Mouse (Mus musculus) G1E-ER4 (cell line): ENCODE results near the gene Hoxa1. TPM values are rescaled to one million over a fixed set of nuclear protein-coding genes. Genes with fewer than 3 reads are reported as not detected.

Experiments used
- GATA1 ChIP-seq: IDR thresholded peaks from one replicate; pipeline ENCODE4 v1.8.0; 2012; ENCODE audit warnings: low read length, inconsistent platforms
- polyA plus RNA-seq: library from polyadenylated mRNA; stranded (reverse); fragments of >175 nt; gene quantifications from 2 replicates; pipeline ENCODE4 v1.2.3, GENCODE M21; 2012

Hoxa1 gene
- polyA plus RNA-seq, 1 experiment, result not detected

GRCm38 (mm10) chr6:52196811-52197210 is 38.7 kb upstream of the Hoxa1 start:
- no peak for TF ChIP-seq GATA1

GRCm38 (mm10) chr6:52194690-52195089 is 36.6 kb upstream of the Hoxa1 start:
- no peak for TF ChIP-seq GATA1

- no peak for TF ChIP-seq GATA1
These were observed 33.9 kb upstream of the Hoxa1 start for GRCm38 (mm10) chr6:52191860-52192550.

GRCm38 (mm10) chr6:52190906-52191810 is 33.0 kb upstream of the Hoxa1 start, which contains the start of gene Hoxa4:
TSS of gene Hoxa4 (minus strand) at chr6:52191753.
- no peak for TF ChIP-seq GATA1

- TF ChIP-seq GATA1, result no peak
These were observed 32.3 kb upstream of the Hoxa1 start for GRCm38 (mm10) chr6:52190410-52190809.

- no peak for TF ChIP-seq GATA1
These were observed 31.8 kb upstream of the Hoxa1 start for GRCm38 (mm10) chr6:52189909-52190308.

GRCm38 (mm10) chr6:52189172-52189591 is 31.1 kb upstream of the Hoxa1 start:
- TF ChIP-seq GATA1, result no peak

GRCm38 (mm10) chr6:52186500-52186899 is 28.4 kb upstream of the Hoxa1 start:
- TF ChIP-seq GATA1, result no peak

- no peak for TF ChIP-seq GATA1
These were observed 27.7 kb upstream of the Hoxa1 start for GRCm38 (mm10) chr6:52185834-52186233.

GRCm38 (mm10) chr6:52185222-52185621 is 27.1 kb upstream of the Hoxa1 start:
- no peak for TF ChIP-seq GATA1

- TF ChIP-seq GATA1, result no peak
These were observed 26.6 kb upstream of the Hoxa1 start for GRCm38 (mm10) chr6:52184668-52185067.

GRCm38 (mm10) chr6:52183311-52184080 is 25.4 kb upstream of the Hoxa1 start:
- no peak for TF ChIP-seq GATA1

GRCm38 (mm10) chr6:52182793-52183192 is 24.7 kb upstream of the Hoxa1 start:
- TF ChIP-seq GATA1, result no peak

GRCm38 (mm10) chr6:52182030-52182429 is 23.9 kb upstream of the Hoxa1 start:
- TF ChIP-seq GATA1, result no peak

- TF ChIP-seq GATA1, result no peak
These were observed 22.6 kb upstream of the Hoxa1 start for GRCm38 (mm10) chr6:52180726-52181125.
